Mouse (Mus musculus): ENCODE measurements at regions not wholly inside any gene's neighbourhood (a gene's known extent, or its start where the extent isn't known, plus 50 kb on each side); places are given as distances from the start of the nearest gene placed in this dataset.

DNA sequence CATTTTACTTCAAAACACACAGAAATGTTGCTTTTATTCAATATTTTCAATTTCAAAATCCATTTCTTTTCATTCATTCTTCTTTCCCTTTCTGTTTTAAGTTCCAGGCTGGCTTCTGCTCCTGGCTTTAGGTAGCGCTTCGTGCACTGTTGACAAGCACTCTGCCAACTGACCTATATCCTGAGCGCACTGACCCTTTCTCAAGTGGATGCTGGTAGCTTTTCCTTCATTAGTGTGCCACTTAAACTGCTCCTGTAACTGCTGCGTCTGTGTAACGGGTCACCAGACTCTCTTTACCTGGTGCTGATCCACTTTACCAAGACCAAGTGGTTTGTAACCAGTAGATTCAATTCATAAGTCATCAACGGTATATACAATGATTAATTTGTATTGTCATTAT, 67.7 kb upstream of the Osbpl8 start:
- Histone ChIP-seq H3K27me3 (ENCODE audit: insufficient read depth, poor library complexity, severe bottlenecking) (no peaks in the 10 kb centered on the region), H3K27ac (no peak overlapping the region), H3K36me3 (no peaks in the 10 kb centered on the region), H3K4me1 (replicated peaks) (peaks cover 25% of the 10 kb centered on the region), H3K4me3 (no peak overlapping the region), H3K9me3 (no peaks in the 10 kb centered on the region)
- WGBS: 87% methylated on average over 6 of the region's 6 CpGs
- no peak for DNase-seq (ENCODE audit: low spot score)

DNA sequence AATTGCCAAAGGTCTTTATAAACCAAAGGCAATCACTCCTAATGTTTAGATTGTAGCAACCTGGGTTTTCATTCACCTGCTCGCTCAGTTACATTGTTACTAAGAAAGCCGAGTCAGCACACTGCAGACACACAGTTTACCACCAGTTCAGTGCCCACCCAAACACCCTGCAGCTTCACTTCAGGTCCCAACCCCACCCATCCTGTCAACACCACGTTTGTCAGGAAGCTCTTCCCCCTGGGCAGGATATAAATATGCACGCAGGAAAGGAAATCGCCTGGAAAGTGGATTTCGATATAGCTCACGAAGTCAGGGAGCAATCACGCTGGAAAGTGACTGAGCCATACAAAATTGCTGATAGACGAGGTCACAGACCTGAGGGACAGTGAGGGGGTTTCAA, 70.1 kb upstream of the Osbpl8 start:
- no peaks in the 10 kb centered on the region for H3K36me3 ChIP-seq
- H3K27me3 ChIP-seq (ENCODE audit: insufficient read depth, poor library complexity, severe bottlenecking): no peaks in the 10 kb centered on the region
- H3K4me1 ChIP-seq (replicated peaks): peaks cover 23% of the 10 kb centered on the region
- no peaks in the 10 kb centered on the region for H3K9me3 ChIP-seq
- no peak overlapping the region for H3K4me3 ChIP-seq
- no peak overlapping the region for H3K27ac ChIP-seq
- WGBS: 65% methylated on average over 9 of the region's 9 CpGs
- no peak for DNase-seq (ENCODE audit: low spot score)

DNA sequence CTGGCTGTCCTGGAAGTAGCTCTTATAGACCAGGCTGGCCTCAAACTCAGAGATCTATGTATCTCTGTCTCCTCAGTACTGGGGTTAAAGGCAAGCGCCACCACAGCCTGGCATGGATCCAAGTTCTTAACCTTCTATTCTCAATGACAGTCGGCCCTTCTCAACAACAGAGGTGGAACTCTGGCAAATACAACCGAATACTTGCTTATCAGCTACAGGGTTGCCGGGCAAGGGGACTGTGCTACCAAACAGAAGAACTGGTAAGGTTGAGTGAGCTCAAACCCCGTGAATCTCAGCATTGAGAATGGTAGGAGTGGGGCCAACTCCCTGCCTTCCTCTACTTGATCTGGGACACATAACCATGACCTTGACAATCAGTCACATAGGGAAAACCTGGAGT, 75.2 kb upstream of the Osbpl8 start:
- H3K4me1 ChIP-seq (replicated peaks): peaks cover 7% of the 10 kb centered on the region
- H3K27me3 ChIP-seq (ENCODE audit: insufficient read depth, poor library complexity, severe bottlenecking): no peaks in the 10 kb centered on the region
- H3K27ac ChIP-seq: no peak overlapping the region
- no peaks in the 10 kb centered on the region for H3K9me3 ChIP-seq
- no peak for DNase-seq (ENCODE audit: low spot score)
- no peak overlapping the region for H3K4me3 ChIP-seq
- 82% methylated on average over 5 of the region's 5 CpGs for WGBS
- no peaks in the 10 kb centered on the region for H3K36me3 ChIP-seq

DNA sequence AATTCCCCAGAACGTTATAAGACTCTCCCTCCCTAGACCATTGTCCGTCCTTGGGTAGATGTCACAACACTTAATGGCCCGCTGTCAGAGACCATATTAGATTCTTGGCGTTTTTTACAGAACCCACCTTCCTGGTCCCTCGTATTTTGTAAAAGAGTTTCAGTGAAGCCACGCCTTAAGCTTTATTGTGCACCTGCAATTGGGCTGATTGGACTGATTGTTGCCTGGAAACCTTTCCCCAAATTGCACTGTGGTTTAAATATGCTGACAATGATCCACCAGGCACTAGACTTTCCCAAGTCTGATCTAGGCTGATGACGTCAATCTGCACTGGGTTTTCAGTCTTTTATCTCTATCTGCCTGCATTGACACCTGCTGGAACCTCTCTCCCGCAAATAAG, 75.6 kb upstream of the Zdhhc17 start:
- DNase-seq (ENCODE audit: low spot score): no peak
- H3K27me3 ChIP-seq (ENCODE audit: insufficient read depth, poor library complexity, severe bottlenecking): no peaks in the 10 kb centered on the region
- no peaks in the 10 kb centered on the region for H3K36me3 ChIP-seq
- peaks cover 11% of the 10 kb centered on the region for H3K4me1 ChIP-seq (replicated peaks)
- H3K4me3 ChIP-seq: no peak overlapping the region
- 89% methylated on average over 8 of the region's 8 CpGs for WGBS
- H3K27ac ChIP-seq: no peak overlapping the region
- no peaks in the 10 kb centered on the region for H3K9me3 ChIP-seq

DNA sequence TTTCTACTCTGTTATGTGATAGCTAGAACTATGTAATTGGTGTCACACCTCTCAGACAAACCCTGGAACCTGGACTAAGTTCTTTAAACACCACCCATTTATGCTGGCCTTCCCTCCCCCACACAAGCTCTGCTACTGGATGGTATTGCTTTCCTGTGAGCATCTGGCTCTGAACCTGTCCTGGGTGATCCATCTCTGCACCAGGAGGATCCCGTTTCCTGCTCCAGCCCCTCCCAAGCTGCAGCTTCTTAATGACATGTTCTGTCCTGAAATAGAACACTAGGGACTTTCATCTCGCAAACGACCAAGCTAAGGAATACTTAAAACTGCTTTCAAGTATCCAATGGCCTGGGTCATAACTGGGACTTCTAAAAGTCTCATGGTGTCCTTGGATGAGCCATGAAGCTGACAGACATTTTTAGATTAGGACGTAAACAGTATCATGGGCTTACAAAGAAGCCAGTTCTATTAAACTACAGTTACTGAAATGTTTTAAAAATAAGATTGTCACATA, 74.4 kb upstream of the Zdhhc17 start:
- Histone ChIP-seq H3K4me3 (no peak overlapping the region), H3K9me3 (no peaks in the 10 kb centered on the region), H3K4me1 (replicated peaks) (peaks cover 11% of the 10 kb centered on the region), H3K36me3 (no peaks in the 10 kb centered on the region), H3K27ac (no peak overlapping the region), H3K27me3 (ENCODE audit: insufficient read depth, poor library complexity, severe bottlenecking) (no peaks in the 10 kb centered on the region)
- 68% methylated on average over 4 of the region's 4 CpGs for WGBS
- no peak for DNase-seq (ENCODE audit: low spot score)

DNA sequence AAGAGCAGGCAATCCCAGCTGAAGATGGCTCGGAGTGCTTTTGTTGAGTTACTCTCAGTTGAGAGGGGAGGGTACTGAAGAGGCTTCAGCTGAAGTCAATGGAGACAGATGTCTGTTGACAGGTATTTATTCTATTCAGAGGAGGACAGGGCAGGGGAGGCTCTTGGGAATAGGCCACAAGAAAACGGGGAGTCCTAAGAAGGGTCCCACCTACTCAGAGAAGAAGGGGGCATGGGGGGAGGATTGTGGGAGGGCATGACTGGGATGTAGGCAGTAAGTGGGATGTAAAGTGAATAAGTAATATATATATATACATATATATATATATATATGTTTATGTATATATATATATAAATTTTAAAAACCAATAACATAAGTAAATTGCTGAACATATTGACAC, 73.9 kb upstream of the Zdhhc17 start:
- Histone ChIP-seq H3K4me1 (replicated peaks) (peaks cover 11% of the 10 kb centered on the region), H3K27ac (no peak overlapping the region), H3K4me3 (no peak overlapping the region), H3K36me3 (no peaks in the 10 kb centered on the region), H3K27me3 (ENCODE audit: insufficient read depth, poor library complexity, severe bottlenecking) (no peaks in the 10 kb centered on the region), H3K9me3 (no peaks in the 10 kb centered on the region)
- 36% methylated on average over 2 of the region's 2 CpGs for WGBS
- no peak for DNase-seq (ENCODE audit: low spot score)

DNA sequence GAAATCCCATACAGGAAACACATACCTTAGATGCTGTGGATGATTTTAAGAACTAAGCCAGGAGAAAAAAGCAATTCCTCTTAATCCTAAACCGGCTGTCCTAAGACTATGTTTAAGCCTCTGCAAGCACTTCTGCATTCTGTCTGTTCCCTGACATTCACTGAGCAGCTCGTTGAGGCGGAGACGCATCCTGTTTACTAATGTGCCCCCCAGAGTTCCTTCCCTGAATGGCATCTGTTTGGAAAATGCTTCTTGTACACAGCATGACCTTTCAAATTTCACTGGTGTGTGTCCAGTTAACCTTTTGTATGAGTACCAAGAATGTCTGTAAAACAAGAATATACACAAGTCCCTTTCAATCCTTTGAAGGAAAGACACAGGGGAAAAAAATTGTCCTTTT, 73.4 kb upstream of the Zdhhc17 start:
- WGBS: 32% methylated on average over 4 of the region's 4 CpGs
- Histone ChIP-seq H3K36me3 (no peaks in the 10 kb centered on the region), H3K27ac (no peak overlapping the region), H3K4me1 (replicated peaks) (peaks cover 11% of the 10 kb centered on the region), H3K4me3 (no peak overlapping the region), H3K27me3 (ENCODE audit: insufficient read depth, poor library complexity, severe bottlenecking) (no peaks in the 10 kb centered on the region), H3K9me3 (no peaks in the 10 kb centered on the region)
- DNase-seq (ENCODE audit: low spot score): no peak

DNA sequence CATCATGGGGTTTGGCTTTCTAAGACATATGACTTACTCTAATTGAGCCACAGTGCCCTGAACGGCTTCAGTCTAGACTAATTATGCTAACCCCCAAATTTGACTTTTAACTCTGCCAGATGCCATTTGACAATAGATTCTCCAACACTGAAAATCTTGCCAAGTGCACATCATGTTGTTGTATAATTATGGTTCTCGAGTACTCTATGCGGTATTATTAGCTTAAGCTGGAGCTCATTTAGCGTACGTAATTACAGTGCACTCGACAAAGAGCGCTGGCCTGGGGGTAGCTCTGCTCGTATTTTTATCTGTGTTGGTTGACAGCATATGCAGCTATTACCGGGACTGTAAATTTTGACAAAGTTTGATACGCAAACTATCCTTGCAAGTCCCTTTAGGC, 70.4 kb upstream of the Zdhhc17 start:
- Histone ChIP-seq H3K4me3 (no peak overlapping the region), H3K27me3 (ENCODE audit: insufficient read depth, poor library complexity, severe bottlenecking) (no peaks in the 10 kb centered on the region), H3K4me1 (replicated peaks) (peaks cover 11% of the 10 kb centered on the region), H3K36me3 (no peaks in the 10 kb centered on the region), H3K9me3 (no peaks in the 10 kb centered on the region), H3K27ac (no peak overlapping the region)
- 89% methylated on average over 10 of the region's 10 CpGs for WGBS
- no peak for DNase-seq (ENCODE audit: low spot score)

DNA sequence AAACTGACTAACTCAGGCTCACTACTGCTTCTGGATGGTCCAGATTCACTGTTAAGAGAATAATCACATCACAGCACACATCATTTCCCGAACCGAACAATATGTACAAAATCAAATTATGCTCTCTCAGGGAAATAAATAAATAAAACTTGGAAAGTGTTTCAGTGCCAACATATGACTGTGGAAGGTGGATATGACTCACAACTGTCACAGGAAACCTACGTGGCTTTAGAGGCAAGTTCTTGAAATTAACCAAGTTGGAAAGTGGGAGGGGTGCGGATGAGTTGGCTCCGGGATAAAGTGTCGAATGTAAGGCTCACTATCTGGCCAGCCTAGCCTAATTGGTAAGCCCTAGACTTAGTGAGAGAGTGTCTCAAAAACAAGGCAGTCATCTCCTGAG, 69.1 kb upstream of the Zdhhc17 start:
- no peaks in the 10 kb centered on the region for H3K36me3 ChIP-seq
- H3K9me3 ChIP-seq: no peaks in the 10 kb centered on the region
- H3K27me3 ChIP-seq (ENCODE audit: insufficient read depth, poor library complexity, severe bottlenecking): 0 out of 2 replicates have a peak, but pooled peaks cover 3% of the 10 kb centered on the region
- H3K4me1 ChIP-seq (replicated peaks): peaks cover 9% of the 10 kb centered on the region; the same call in 1 of the 2 replicates
- DNase-seq (ENCODE audit: low spot score): no peak
- WGBS: 88% methylated on average over 6 of the region's 6 CpGs
- H3K4me3 ChIP-seq: no peak overlapping the region
- H3K27ac ChIP-seq: no peak overlapping the region

DNA sequence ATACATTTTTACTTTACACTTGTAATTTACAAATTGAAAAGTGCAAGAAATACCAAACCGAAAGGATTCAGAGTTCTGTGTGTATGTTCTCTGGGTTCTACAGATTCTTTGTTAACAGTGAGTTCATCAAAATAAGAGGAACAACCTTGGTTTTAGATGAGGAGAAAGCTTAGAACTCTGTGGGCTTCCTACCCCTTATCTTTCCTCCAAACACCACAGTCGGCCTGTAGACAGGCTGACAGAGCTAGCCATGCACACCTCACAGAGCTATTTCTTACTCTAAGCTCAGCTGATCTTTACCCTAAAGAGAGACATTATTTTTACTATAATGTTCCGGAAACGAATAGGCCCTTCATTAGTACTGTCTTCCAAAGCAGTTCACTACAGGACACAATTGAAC, 67.7 kb upstream of the Zdhhc17 start:
- 88% methylated on average over 4 of the region's 4 CpGs for WGBS
- H3K9me3 ChIP-seq: no peaks in the 10 kb centered on the region
- H3K27ac ChIP-seq: no peak overlapping the region
- DNase-seq (ENCODE audit: low spot score): no peak
- 0 out of 2 replicates have a peak, but pooled peaks cover 4% of the 10 kb centered on the region for H3K27me3 ChIP-seq (ENCODE audit: insufficient read depth, poor library complexity, severe bottlenecking)
- H3K4me3 ChIP-seq: no peak overlapping the region
- peaks cover 9% of the 10 kb centered on the region for H3K4me1 ChIP-seq (replicated peaks)
- no peaks in the 10 kb centered on the region for H3K36me3 ChIP-seq

DNA sequence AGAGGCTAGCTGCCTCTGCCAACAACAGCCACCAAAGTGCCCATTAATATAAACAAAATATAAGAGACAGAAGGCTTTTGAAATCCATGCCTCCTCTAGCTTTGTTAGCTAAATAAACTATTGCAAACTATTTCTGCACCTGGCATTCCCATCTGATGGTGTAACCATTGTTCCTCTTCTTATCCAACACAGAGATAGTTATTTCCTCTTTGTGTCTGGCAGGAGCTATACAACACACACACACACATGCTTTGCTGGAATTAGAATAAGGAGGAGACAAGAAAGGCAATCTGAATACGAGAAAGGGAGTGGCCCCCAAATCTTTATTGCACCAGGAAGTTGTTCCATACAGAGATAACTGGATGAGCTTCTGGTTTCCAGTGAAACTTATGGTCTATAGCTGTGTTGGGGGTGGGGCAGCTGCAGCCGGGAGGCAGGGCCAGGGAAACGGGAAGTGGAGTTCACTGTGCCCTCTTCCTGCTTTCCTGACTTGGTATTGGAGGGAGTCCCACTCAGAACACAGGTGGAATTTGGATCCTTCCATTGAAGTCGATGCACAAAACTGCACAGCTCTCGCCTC, 64.0 kb upstream of the Zdhhc17 start:
- 80% methylated on average over 5 of the region's 5 CpGs for WGBS
- Histone ChIP-seq H3K9me3 (no peaks in the 10 kb centered on the region), H3K36me3 (no peaks in the 10 kb centered on the region), H3K27me3 (ENCODE audit: insufficient read depth, poor library complexity, severe bottlenecking) (0 out of 2 replicates have a peak, but pooled peaks cover 4% of the 10 kb centered on the region), H3K27ac (no peak overlapping the region), H3K4me3 (no peak overlapping the region), H3K4me1 (replicated peaks) (peaks cover 22% of the 10 kb centered on the region)
- DNase-seq (ENCODE audit: low spot score): no peak

DNA sequence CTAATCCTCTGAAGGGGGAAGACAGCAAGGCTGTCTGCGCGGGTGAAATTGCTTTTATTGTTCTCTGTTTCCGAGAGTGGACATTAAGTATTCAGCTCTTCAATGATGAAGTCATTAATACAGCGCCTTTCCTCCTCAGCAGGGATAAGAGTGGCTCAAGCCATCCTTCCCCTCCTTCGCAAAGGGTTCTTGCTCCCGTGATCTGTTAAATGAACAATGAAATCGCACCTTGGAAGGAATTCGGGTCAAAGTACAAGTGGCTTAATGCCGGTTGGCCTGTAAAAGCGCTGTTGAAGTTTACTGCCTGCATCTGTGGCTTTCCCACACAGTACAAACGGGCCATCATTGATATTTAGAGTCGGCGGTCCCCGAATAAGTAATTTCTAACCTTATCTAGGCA, 63.3 kb upstream of the Zdhhc17 start:
- Histone ChIP-seq H3K4me1 (replicated peaks) (peaks cover 22% of the 10 kb centered on the region), H3K36me3 (no peaks in the 10 kb centered on the region), H3K9me3 (no peaks in the 10 kb centered on the region), H3K27me3 (ENCODE audit: insufficient read depth, poor library complexity, severe bottlenecking) (0 out of 2 replicates have a peak, but pooled peaks cover 4% of the 10 kb centered on the region), H3K4me3 (no peak overlapping the region), H3K27ac (no peak overlapping the region)
- 36% methylated on average over 14 of the region's 14 CpGs for WGBS
- DNase-seq (ENCODE audit: low spot score): no peak

DNA sequence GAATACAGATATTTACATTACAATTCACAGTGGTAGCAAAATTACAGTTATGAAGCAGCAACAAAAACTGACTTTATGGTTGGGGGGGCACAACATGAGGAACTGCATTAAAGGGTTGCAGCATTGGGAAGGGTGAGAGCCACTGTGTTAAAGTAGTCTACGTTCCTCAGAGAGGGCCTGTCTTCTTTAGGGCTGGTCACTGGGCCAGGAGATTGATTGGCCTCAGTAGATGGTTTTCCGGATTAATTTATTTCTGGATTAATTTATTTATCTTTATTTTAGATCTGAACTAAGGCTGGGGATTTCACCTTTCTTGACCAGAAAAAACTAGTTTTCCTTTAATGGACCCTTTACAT, 62.6 kb upstream of the Zdhhc17 start:
- Histone ChIP-seq H3K9me3 (no peaks in the 10 kb centered on the region), H3K27me3 (ENCODE audit: insufficient read depth, poor library complexity, severe bottlenecking) (0 out of 2 replicates have a peak, but pooled peaks cover 4% of the 10 kb centered on the region), H3K36me3 (no peaks in the 10 kb centered on the region), H3K27ac (no peak overlapping the region), H3K4me3 (no peak overlapping the region), H3K4me1 (replicated peaks) (peaks cover 22% of the 10 kb centered on the region)
- WGBS: 44% methylated on average over 2 of the region's 2 CpGs
- no peak for DNase-seq (ENCODE audit: low spot score)
